Mouse (Mus musculus) bone marrow macrophage, adult 2 months (primary cell): ENCODE data around the gene Vps8.

ENCODE experiments used
- CTCF ChIP-seq: IDR thresholded peaks from 2 replicates; pipeline ENCODE4 v1.5.1; 2012; ENCODE audit warnings: low read depth, mild to moderate bottlenecking, low read length, moderate library complexity
- POLR2A ChIP-seq: IDR thresholded peaks from 2 replicates; pipeline ENCODE4 v1.6.1; 2012; ENCODE audit warnings: mild to moderate bottlenecking, low read depth, low read length, borderline replicate concordance

- no peak for TF ChIP-seq POLR2A
- TF ChIP-seq CTCF = no peak
These were observed 29.7 kb downstream of the Vps8 start for GRCm38 (mm10) chr16:21452569-21452968.
